Mouse (Mus musculus) heart, postnatal 0 days (tissue): ENCODE data around the gene Vps16. TPM values are rescaled to one million over a fixed set of nuclear protein-coding genes. Genes with fewer than 3 reads are reported as not detected.
A peak's percentile ranks its signal among the peaks of the same experiment; 100 is the strongest.

Experiments used
- ATAC-seq: fragments of 200-750 bp; cut with Nextera tagmentation; 2 replicates; pipeline ENCODE4 v1.8.0; 2017; ENCODE audit warnings: low read depth, moderate number of reproducible peaks, moderate library complexity; ENCODE audit not compliant: insufficient read depth
- DNase-seq: peaks from one replicate; pipeline ENCODE4 v3.0.0-alpha.2; 2016; ENCODE audit warnings: low spot score
- H3K27ac ChIP-seq: fragments of 300-500 bp; sonication (generic); 2 replicates; pipeline ENCODE4 v1.5.1; 2014; ENCODE audit warnings: low read depth, mild to moderate bottlenecking
- H3K27me3 ChIP-seq: fragments of 300-500 bp; sonication (generic); 2 replicates; pipeline ENCODE4 v1.6.1; 2014; ENCODE audit warnings: low read length, mixed read lengths; ENCODE audit not compliant: control insufficient read depth, insufficient read depth
- H3K36me3 ChIP-seq: fragments of 300-500 bp; sonication (generic); replicated peaks from 2 replicates; pipeline ENCODE4 v1.6.1; 2014; ENCODE audit warnings: low read length, mixed read lengths; ENCODE audit not compliant: control insufficient read depth, insufficient read depth
- H3K4me1 ChIP-seq: fragments of 300-500 bp; sonication (generic); 2 replicates; pipeline ENCODE4 v1.6.1; 2014; ENCODE audit warnings: antibody characterized with exemption; ENCODE audit not compliant: control insufficient read depth, insufficient read depth
- H3K4me2 ChIP-seq: fragments of 300-500 bp; sonication (generic); 2 replicates; pipeline ENCODE4 v1.6.1; 2014; ENCODE audit warnings: low read depth, mild to moderate bottlenecking, low read length, moderate library complexity
- H3K4me3 ChIP-seq: fragments of 300-500 bp; sonication (generic); 2 replicates; pipeline ENCODE4 v1.5.1; 2014; ENCODE audit warnings: low read depth, low read length
- H3K9ac ChIP-seq: fragments of 300-500 bp; sonication (generic); replicated peaks from 2 replicates; pipeline ENCODE4 v1.6.1; 2014; ENCODE audit warnings: low read depth, low read length, mixed read lengths
- H3K9me3 ChIP-seq: fragments of 300-500 bp; sonication (generic); replicated peaks from 2 replicates; pipeline ENCODE4 v1.6.1; 2016; ENCODE audit warnings: low read length; ENCODE audit not compliant: control insufficient read depth
- CTCF ChIP-seq: IDR thresholded peaks from 2 replicates; pipeline ENCODE4 v1.5.1; 2016; ENCODE audit warnings: antibody characterized with exemption, control low read depth, low read depth
- EP300 ChIP-seq: IDR thresholded peaks from 2 replicates; pipeline ENCODE4 v1.6.1; 2016; ENCODE audit warnings: antibody characterized with exemption, low read depth
- WGBS: fragments of 180-500 bp; shearing (Covaris S2); extraction: QIAGEN DNeasy Blood & Tissue Kit; methylation state at CpG from one replicate; pipeline ENCODE4 v1.1.7; 2014; 5-methylcytosine and 5-hydroxymethylcytosine counted together
- polyA plus RNA-seq: library from polyadenylated mRNA; unstranded; fragments of >200 nt; fragmentation: Nextera tagmentation; extraction: Ambion mirVana; gene quantifications from 2 replicates; pipeline ENCODE4 v1.2.1, GENCODE M21; 2015
- total RNA-seq: library from RNA; depleted of rRNA; stranded (reverse); fragments of >200 nt; gene quantifications from 2 replicates; pipeline ENCODE4 v1.2.3, GENCODE M21; 2014; ENCODE audit warnings: low replicate concordance

Gene Vps16
- total and polyA plus RNA-seq, 2 experiments from 2014 or later = 30.2 to 37.9 TPM

DNA sequence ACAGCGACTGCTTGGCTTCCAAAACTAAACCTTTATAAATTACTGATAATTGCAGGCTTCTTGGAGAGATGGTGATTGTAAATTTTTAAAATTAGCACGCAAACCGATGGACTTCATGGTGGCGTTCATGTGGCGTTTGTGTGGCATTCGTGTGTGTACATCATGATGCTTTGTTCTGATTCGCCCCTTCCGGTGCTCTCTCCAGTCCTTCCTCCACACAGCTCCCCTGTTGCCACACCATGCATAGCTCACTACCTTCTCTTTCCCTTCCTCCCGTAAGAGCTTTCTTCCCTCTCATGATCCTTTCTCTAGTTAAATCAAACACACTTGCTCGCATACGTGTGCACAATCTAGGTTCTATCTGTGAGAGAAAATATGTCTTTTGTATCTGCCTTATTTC, 51.6 kb downstream of the Vps16 start:
- H3K4me2 ChIP-seq = no peak overlapping the region
- H3K4me3 ChIP-seq = no peak overlapping the region
- H3K27me3 ChIP-seq = no peaks in the 10 kb centered on the region
- TF ChIP-seq EP300 = no peak
- TF ChIP-seq CTCF = no peak
- no peak overlapping the region for H3K27ac ChIP-seq
- ATAC-seq = no peak
- H3K4me1 ChIP-seq = peaks cover 24% of the 10 kb centered on the region
- no peak for DNase-seq
- no peak overlapping the region for H3K9ac ChIP-seq
- WGBS = 93% methylated on average over 11 of the region's 11 CpGs
- H3K36me3 ChIP-seq = no peaks in the 10 kb centered on the region
- H3K9me3 ChIP-seq = peaks cover 7% of the 10 kb centered on the region; the same call in 1 of the 2 replicates

DNA sequence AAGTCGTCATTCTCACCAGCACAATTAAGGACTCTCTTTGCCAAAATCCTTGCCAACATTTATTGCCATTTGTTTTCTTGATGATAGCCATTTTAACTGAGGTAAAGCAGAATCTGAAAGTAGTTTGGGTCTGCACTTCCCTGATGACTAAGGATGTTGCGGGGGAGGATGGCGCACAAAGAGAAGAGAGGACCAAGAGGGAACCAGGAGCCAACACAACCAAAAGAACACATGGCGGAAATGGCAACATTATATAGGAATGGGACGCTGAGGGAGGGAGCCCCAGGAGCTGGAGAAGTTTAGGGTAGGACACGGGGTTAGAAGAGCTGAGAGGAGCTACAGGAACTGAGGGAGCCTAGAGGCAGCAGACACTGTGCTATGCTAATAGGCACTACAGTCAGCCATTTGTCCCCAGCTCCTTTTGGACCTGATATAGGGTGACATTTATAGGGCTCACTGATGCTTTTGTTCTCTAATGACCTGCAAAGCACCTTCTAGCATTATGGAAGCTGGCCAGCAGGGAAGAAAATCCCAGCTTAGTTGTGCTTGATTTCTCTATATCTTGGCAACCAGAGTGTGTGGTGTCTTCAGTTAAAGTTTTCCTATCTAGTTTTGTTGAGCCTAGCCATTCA, 52.6 kb downstream of the Vps16 start:
- no peak overlapping the region for H3K9ac ChIP-seq
- peaks cover 7% of the 10 kb centered on the region; the same call in 1 of the 2 replicates for H3K9me3 ChIP-seq
- no peak for DNase-seq
- WGBS = 67% methylated on average over 6 of the region's 6 CpGs
- ATAC-seq = no peak
- H3K36me3 ChIP-seq = no peaks in the 10 kb centered on the region
- H3K4me2 ChIP-seq = peak overlapping the region; percentile 23; the same call in 1 of the 2 replicates
- TF ChIP-seq EP300 = no peak
- TF ChIP-seq CTCF = no peak
- no peaks in the 10 kb centered on the region for H3K27me3 ChIP-seq
- H3K4me3 ChIP-seq = no peak overlapping the region
- peaks cover 24% of the 10 kb centered on the region for H3K4me1 ChIP-seq
- peak overlapping the region; percentile 63 for H3K27ac ChIP-seq

DNA sequence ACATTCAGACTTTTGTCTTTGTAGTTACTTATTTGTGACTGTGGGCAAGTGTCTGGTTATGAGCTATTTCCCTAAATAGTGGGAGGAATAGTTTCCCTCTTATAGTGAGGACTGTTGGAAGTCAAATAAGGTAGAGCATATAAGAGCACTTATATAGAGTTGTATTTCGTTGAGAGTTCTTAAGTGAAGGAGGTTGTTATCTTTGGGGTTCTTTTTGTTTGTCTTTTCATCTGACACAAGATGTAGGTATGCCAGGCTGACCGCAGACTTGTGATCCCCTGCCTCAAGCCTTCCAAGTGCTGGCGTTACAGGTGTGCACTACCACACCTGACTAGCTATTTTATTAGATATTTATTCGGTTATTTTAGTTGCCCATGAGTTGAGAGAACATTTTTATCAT, 58.0 kb downstream of the Vps16 start:
- TF ChIP-seq EP300 = no peak
- TF ChIP-seq CTCF = no peak
- no peaks in the 10 kb centered on the region for H3K27me3 ChIP-seq
- WGBS = 93% methylated on average over 4 of the region's 4 CpGs

DNA sequence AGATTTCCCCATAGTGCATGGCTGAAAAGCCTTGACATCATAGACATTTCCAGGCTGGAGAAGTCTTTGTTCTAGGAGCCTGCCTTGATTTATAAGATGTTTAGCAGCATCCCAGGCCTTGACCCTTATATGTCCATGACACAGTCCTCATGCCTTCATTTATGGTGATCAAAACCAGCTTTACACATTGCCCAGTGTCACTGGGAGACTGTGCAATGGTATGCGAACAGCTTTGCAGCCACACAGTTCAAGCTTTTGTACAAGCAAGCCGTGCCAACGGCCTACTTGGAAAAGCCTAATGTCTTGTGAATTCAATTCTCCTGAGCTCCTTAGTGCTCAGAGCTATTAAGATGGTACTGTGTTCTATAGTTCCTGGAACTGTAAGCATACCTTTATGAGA, 58.6 kb downstream of the Vps16 start:
- no peaks in the 10 kb centered on the region for H3K36me3 ChIP-seq
- H3K27ac ChIP-seq = no peak overlapping the region
- H3K4me3 ChIP-seq = no peak overlapping the region
- DNase-seq (no peak), ATAC-seq (no peak)
- TF ChIP-seq EP300 (no peak), CTCF (no peak)
- peaks cover 7% of the 10 kb centered on the region; the same call in 1 of the 2 replicates for H3K9me3 ChIP-seq
- no peaks in the 10 kb centered on the region for H3K27me3 ChIP-seq
- no peak overlapping the region for H3K9ac ChIP-seq
- WGBS = 85% methylated on average over 3 of the region's 3 CpGs
- no peak overlapping the region for H3K4me2 ChIP-seq
- no peaks in the 10 kb centered on the region for H3K4me1 ChIP-seq

More for the DNA sequence above, 58.0 kb downstream of the Vps16 start:
- DNase-seq (no peak), ATAC-seq (no peak)
- no peak overlapping the region for H3K4me3 ChIP-seq
- peaks cover 7% of the 10 kb centered on the region; the same call in 1 of the 2 replicates for H3K9me3 ChIP-seq
- no peaks in the 10 kb centered on the region for H3K4me1 ChIP-seq
- H3K27ac ChIP-seq = no peak overlapping the region
- H3K4me2 ChIP-seq = no peak overlapping the region
- H3K9ac ChIP-seq = no peak overlapping the region
- no peaks in the 10 kb centered on the region for H3K36me3 ChIP-seq

DNA sequence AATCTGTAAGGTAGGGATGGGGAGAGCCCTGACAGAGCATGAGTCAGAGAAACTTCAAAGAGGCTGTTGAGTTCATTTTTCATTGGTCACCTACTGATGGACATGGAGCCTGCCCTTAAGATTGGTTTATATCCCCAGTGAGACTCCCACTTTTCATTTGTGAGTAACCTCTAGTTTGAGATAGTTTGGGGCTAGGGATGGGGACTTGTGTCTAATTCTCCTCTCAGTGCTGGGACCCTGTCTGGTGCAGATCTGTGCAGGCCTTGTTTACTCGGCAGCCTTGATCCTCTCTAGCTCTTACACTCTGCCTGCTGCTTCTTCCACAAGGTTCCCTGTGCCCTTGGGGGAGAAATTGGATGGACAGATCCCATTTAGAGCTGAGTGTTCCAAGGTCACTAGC, 60.1 kb downstream of the Vps16 start:
- no peak overlapping the region for H3K4me3 ChIP-seq
- H3K4me2 ChIP-seq = no peak overlapping the region
- no peaks in the 10 kb centered on the region for H3K36me3 ChIP-seq
- H3K9me3 ChIP-seq = peaks cover 5% of the 10 kb centered on the region; the same call in 1 of the 2 replicates
- H3K27ac ChIP-seq = no peak overlapping the region
- ATAC-seq (no peak), DNase-seq (no peak)
- no peak overlapping the region for H3K9ac ChIP-seq
- no peaks in the 10 kb centered on the region for H3K4me1 ChIP-seq
- H3K27me3 ChIP-seq = no peaks in the 10 kb centered on the region
- TF ChIP-seq CTCF = no peak
- TF ChIP-seq EP300 = no peak
- WGBS = 76% methylated on average over 1 of the region's 1 CpGs

DNA sequence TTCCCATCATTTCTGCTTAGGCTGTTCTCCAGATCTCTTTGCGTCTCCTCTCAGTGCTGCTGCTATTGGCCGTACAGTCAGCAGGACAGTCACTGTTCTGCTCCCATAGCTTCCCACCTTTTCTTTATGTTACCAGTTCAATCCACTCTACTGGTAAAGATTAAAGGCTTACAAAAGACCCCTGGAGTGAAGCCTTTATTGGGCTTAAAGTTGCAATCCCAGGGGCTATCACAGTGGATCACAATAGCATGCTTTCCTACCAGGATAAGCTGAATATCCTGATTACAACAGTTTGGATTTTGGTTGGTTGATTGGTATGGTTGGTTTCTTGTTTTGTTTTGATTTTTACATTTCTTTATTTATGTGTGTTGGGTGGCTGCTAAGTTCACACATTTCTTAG, 63.9 kb downstream of the Vps16 start:
- Histone ChIP-seq H3K4me2 (no peak overlapping the region), H3K9me3 (peaks cover 4% of the 10 kb centered on the region; the same call in 1 of the 2 replicates), H3K4me3 (no peak overlapping the region), H3K27ac (no peak overlapping the region), H3K4me1 (peaks cover 10% of the 10 kb centered on the region; the same call in 1 of the 2 replicates), H3K36me3 (no peaks in the 10 kb centered on the region), H3K27me3 (no peaks in the 10 kb centered on the region), H3K9ac (no peak overlapping the region)
- TF ChIP-seq CTCF = no peak
- no peak for TF ChIP-seq EP300
- 91% methylated on average over 2 of the region's 2 CpGs for WGBS
- no peak for DNase-seq
- ATAC-seq = no peak
